Mouse (Mus musculus) ES-CJ7 (cell line): Measurements from ENCODE around the gene Gkn3.

Experiments
- DNase-seq: peaks from one replicate; pipeline ENCODE4 v3.0.0; 2011; ENCODE audit warnings: low read depth, low spot score

Gkn3 gene

GRCm38 (mm10) chr6:87354441-87354840 is 34.3 kb downstream of the Gkn3 start:
- DNase-seq, result no peak

DNA sequence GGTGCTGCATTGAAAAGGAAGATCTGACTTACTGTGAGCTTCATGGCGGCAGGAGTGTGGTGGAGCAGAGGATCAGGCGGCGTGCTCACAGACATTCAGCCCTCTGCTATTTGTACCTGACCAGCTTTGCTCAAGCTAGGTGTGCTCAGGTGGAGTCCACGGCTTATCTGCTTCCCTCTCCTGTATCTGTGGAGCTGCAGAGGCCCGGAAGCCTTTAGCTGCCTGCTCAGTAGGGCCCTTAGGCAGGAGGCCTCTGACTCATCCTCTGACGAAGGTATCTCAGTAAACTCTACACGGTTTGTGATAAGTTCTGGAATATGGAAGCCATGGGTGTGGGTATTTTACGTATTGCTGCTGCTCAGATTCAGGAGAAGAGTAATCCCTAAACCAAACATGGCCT is 37.9 kb downstream of the Gkn3 start, which contains the start of gene Gkn1:
Gene Gkn1 (minus strand): TSS at position 114 of the 400 bp plus-strand sequence.
- no peak for DNase-seq

GRCm38 (mm10) chr6:87335935-87336295 is 52.8 kb downstream of the Gkn3 start:
- DNase-seq, result no peak

GRCm38 (mm10) chr6:87335091-87335934 is 53.4 kb downstream of the Gkn3 start, which contains the start of gene Antxr1:
Gene Antxr1, minus strand, starts transcription at chr6:87335821.
- peak; percentile 49 for DNase-seq

DNA sequence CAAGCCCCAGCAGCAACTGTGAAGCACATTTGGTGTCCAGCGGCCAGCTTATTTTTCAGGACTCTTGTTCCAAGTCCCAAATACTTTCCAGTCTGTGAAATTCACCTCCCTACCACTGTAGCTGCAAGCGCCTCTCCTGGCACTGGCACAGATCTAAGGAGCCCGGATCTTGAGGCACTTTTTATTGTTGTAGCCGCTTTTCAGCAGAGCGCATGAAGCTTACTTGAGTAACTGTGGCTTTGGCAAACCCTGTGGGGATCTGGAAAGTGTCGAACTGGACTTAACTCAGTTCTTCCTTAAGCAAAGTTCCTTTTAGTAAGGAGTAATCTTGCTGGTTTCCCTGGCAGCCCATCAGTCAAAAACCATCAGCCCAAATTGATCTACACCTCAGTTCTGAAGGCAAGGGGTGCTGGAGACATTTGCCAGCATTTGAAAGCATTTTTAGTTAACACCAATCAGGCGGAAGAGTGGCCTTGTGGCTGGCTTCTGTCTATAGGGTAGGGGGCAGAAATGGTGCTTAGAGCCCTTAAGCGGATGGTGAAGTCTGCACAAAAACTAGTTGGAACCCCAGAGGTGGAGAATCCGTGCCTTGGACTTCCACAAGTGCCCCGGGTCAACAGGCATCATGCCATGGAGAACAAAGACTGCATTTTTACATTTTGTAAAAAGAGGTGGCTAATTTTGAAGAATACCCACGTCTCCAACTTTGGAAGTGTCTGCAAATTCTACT is 54.2 kb downstream of the Gkn3 start:
- no peak for DNase-seq
